Mouse (Mus musculus): ENCODE data around the gene S100a11. TPM values are rescaled to one million over a fixed set of nuclear protein-coding genes. Genes with fewer than 3 reads are reported as not detected.

The S100a11 gene
- total RNA-seq, 2 experiments from 2014 or later: 92.3 to 864 TPM

GRCm38 (mm10) chr3:93554981-93555877 is 34.9 kb downstream of the S100a11 start, which contains the start of gene S100a10:
Gene S100a10 (plus strand): TSS chr3:93555080.
- ATAC-seq (replicated peaks; ENCODE audit: low FRiP score, poor library complexity, severe bottlenecking): peak; percentile 55

GRCm38 (mm10) chr3:93555878-93556254 is 35.6 kb downstream of the S100a11 start:
- ATAC-seq (replicated peaks; ENCODE audit: low FRiP score, poor library complexity, severe bottlenecking): no peak

GRCm38 (mm10) chr3:93556599-93556998 is 36.3 kb downstream of the S100a11 start:
- ATAC-seq (replicated peaks; ENCODE audit: low FRiP score, poor library complexity, severe bottlenecking): no peak

- no peak for ATAC-seq (replicated peaks; ENCODE audit: low FRiP score, poor library complexity, severe bottlenecking)
Measured at GRCm38 (mm10) chr3:93557471-93557870, 37.2 kb downstream of the S100a11 start.

GRCm38 (mm10) chr3:93559961-93560360 is 39.7 kb downstream of the S100a11 start:
- ATAC-seq (replicated peaks; ENCODE audit: low FRiP score, poor library complexity, severe bottlenecking): no peak

GRCm38 (mm10) chr3:93562372-93562771 is 42.1 kb downstream of the S100a11 start:
- ATAC-seq (replicated peaks; ENCODE audit: low FRiP score, poor library complexity, severe bottlenecking): no peak

- no peak for ATAC-seq (replicated peaks; ENCODE audit: low FRiP score, poor library complexity, severe bottlenecking)
Measured at GRCm38 (mm10) chr3:93563216-93563615, 42.9 kb downstream of the S100a11 start.

GRCm38 (mm10) chr3:93566892-93567291 is 46.6 kb downstream of the S100a11 start:
- no peak for ATAC-seq (replicated peaks; ENCODE audit: low FRiP score, poor library complexity, severe bottlenecking)

GRCm38 (mm10) chr3:93567721-93568120 is 47.4 kb downstream of the S100a11 start:
- ATAC-seq (replicated peaks; ENCODE audit: low FRiP score, poor library complexity, severe bottlenecking): no peak

GRCm38 (mm10) chr3:93568428-93569040 is 48.2 kb downstream of the S100a11 start:
- ATAC-seq (replicated peaks; ENCODE audit: low FRiP score, poor library complexity, severe bottlenecking): no peak

GRCm38 (mm10) chr3:93569046-93569445 is 48.8 kb downstream of the S100a11 start:
- no peak for ATAC-seq (replicated peaks; ENCODE audit: low FRiP score, poor library complexity, severe bottlenecking)

- ATAC-seq (replicated peaks; ENCODE audit: low FRiP score, poor library complexity, severe bottlenecking): no peak
Measured at GRCm38 (mm10) chr3:93572058-93572791, 51.9 kb downstream of the S100a11 start.

Other genes with a start within 250 kb of the S100a11 start
- gene Flg, start 247.0 kb upstream of the S100a11 start, total RNA-seq (2015; ENCODE audit: low replicate concordance): not detected in 2 replicates
- 0.42 TPM in 1 of 2 replicates, not detected in the other for gene Flg, start 247.0 kb upstream of the S100a11 start, total RNA-seq (2017; ENCODE audit: low replicate concordance)
- gene Hrnr, start 200.7 kb upstream of the S100a11 start, total RNA-seq (2015; ENCODE audit: low replicate concordance): not detected in 2 replicates
- not detected in 2 replicates for gene Hrnr, start 200.7 kb upstream of the S100a11 start, total RNA-seq (2017; ENCODE audit: low replicate concordance)
- gene Rptn, start 126.8 kb upstream of the S100a11 start, total RNA-seq (2015; ENCODE audit: low replicate concordance): not detected in 2 replicates
- not detected in 2 replicates for gene Rptn, start 126.8 kb upstream of the S100a11 start, total RNA-seq (2017; ENCODE audit: low replicate concordance)
- gene Tchh, start 78.2 kb upstream of the S100a11 start, total RNA-seq (2015; ENCODE audit: low replicate concordance): 0.19 TPM in 1 of 2 replicates, not detected in the other
- not detected in 2 replicates for gene Tchh, start 78.2 kb upstream of the S100a11 start, total RNA-seq (2017; ENCODE audit: low replicate concordance)
- gene Tchhl1, start 51.7 kb upstream of the S100a11 start, total RNA-seq (2015; ENCODE audit: low replicate concordance): not detected in 2 replicates
- not detected in 2 replicates for gene Tchhl1, start 51.7 kb upstream of the S100a11 start, total RNA-seq (2017; ENCODE audit: low replicate concordance)
- 69.6 and 73.6 TPM in 2 replicates for gene S100a10, start 34.6 kb downstream of the S100a11 start, total RNA-seq (2015; ENCODE audit: low replicate concordance)
- 56.1 and 64.1 TPM in 2 replicates for gene S100a10, start 34.6 kb downstream of the S100a11 start, total RNA-seq (2017; ENCODE audit: low replicate concordance)
- gene Tdpoz2, start 132.2 kb downstream of the S100a11 start, total RNA-seq (2015; ENCODE audit: low replicate concordance): not detected in 2 replicates
- not detected in 2 replicates for gene Tdpoz2, start 132.2 kb downstream of the S100a11 start, total RNA-seq (2017; ENCODE audit: low replicate concordance)
- gene Tdpoz1, start 155.8 kb downstream of the S100a11 start, total RNA-seq (2015; ENCODE audit: low replicate concordance): not detected in 2 replicates
- gene Tdpoz1, start 155.8 kb downstream of the S100a11 start, total RNA-seq (2017; ENCODE audit: low replicate concordance): not detected in 2 replicates
- gene Gm37596, start 172.6 kb downstream of the S100a11 start, total RNA-seq (2015; ENCODE audit: low replicate concordance): not detected in 2 replicates
- gene Gm37596, start 172.6 kb downstream of the S100a11 start, total RNA-seq (2017; ENCODE audit: low replicate concordance): not detected in 2 replicates